Mouse (Mus musculus): Measurements from ENCODE around the gene Armc7. TPM values are rescaled to one million over a fixed set of nuclear protein-coding genes. Genes with fewer than 3 reads are reported as not detected.

Gene Armc7
- polyA plus RNA-seq, 1 experiment: 6.2 TPM

GRCm38 (mm10) chr11:115455619-115456018 lies 19.8 kb upstream of the Armc7 start:
- Histone ChIP-seq H3K36me3 (ENCODE audit: control insufficient read depth, insufficient read depth) (no peaks in the 10 kb centered on the region), H3K27me3 (ENCODE audit: control insufficient read depth, insufficient read depth, insufficient read length) (peaks cover 14% of the 10 kb centered on the region), H3K79me2 (ENCODE audit: control insufficient read depth, insufficient read depth) (no peaks in the 10 kb centered on the region), H3K4me2 (ENCODE audit: low read depth) (no peak overlapping the region), H3K4me3 (no peak overlapping the region), H3ac (ENCODE audit: control insufficient read depth, insufficient read length) (no peak overlapping the region)
- TF ChIP-seq SRF (IDR thresholded peaks at IDR 0.05; ENCODE audit: control insufficient read depth, insufficient read length, low read depth) (no peak), MAX (IDR thresholded peaks at IDR 0.05; ENCODE audit: low read depth) (no peak), CEBPB (IDR thresholded peaks at IDR 0.05; ENCODE audit: insufficient read depth, poor library complexity, severe bottlenecking) (no peak), POLR2A (IDR thresholded peaks at IDR 0.05; ENCODE audit: insufficient read length, low read depth) (no peak), USF1 (IDR thresholded peaks at IDR 0.05; ENCODE audit: low read depth) (no peak), MYOG (IDR thresholded peaks at IDR 0.05; ENCODE audit: control insufficient read depth in 1 of 3, insufficient read depth in 1 of 3, insufficient read length in 2 of 3, low read depth in 2 of 3) (no peak), TCF3 (IDR thresholded peaks at IDR 0.05; ENCODE audit: insufficient read length, low read depth) (no peak), E2F4 (IDR thresholded peaks at IDR 0.05; ENCODE audit: insufficient read depth) (no peak), MYOD1 (IDR thresholded peaks at IDR 0.05; ENCODE audit: control insufficient read depth in 1 of 3, insufficient read length in 2 of 3, low read depth in 2 of 3) (no peak), REST (IDR thresholded peaks at IDR 0.05; ENCODE audit: insufficient read depth, insufficient read length) (no peak), TCF12 (IDR thresholded peaks at IDR 0.05; ENCODE audit: insufficient read depth, poor library complexity, severe bottlenecking) (no peak), POLR2AphosphoS2 (IDR thresholded peaks at IDR 0.05; ENCODE audit: insufficient read length, low read depth) (no peak)

DNA sequence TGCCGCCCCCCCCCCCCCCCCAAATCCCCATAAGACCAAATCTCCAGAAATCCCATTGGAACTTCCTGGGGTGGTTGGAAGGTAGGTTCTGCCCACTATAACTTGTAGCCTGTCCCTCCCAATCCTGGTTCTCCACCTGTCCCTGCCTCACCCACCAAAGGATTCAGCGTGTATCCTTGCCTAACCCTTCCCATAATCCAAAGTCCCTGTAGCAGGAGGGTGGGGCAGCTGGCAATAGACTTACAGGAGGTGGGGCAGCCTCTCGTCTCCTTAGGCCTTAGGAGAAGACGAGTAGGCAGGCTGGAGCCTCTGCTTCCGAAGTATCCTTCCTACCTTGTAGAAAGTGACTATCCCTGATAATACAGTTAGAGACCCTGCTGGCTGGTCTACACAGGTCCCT lies 19.3 kb upstream of the Armc7 start:
- peaks cover 14% of the 10 kb centered on the region for H3K27me3 ChIP-seq (ENCODE audit: control insufficient read depth, insufficient read depth, insufficient read length)
- no peak overlapping the region for H3K4me3 ChIP-seq
- no peaks in the 10 kb centered on the region for H3K79me2 ChIP-seq (ENCODE audit: control insufficient read depth, insufficient read depth)
- H3ac ChIP-seq (ENCODE audit: control insufficient read depth, insufficient read length): no peak overlapping the region
- H3K36me3 ChIP-seq (ENCODE audit: control insufficient read depth, insufficient read depth): no peaks in the 10 kb centered on the region
- TF ChIP-seq E2F4 (IDR thresholded peaks at IDR 0.05; ENCODE audit: insufficient read depth) (no peak), MYOG (IDR thresholded peaks at IDR 0.05; ENCODE audit: control insufficient read depth in 1 of 3, insufficient read depth in 1 of 3, insufficient read length in 2 of 3, low read depth in 2 of 3) (no peak), TCF3 (IDR thresholded peaks at IDR 0.05; ENCODE audit: insufficient read length, low read depth) (no peak), POLR2A (IDR thresholded peaks at IDR 0.05; ENCODE audit: insufficient read length, low read depth) (no peak), CEBPB (IDR thresholded peaks at IDR 0.05; ENCODE audit: insufficient read depth, poor library complexity, severe bottlenecking) (no peak), MYOD1 (IDR thresholded peaks at IDR 0.05; ENCODE audit: control insufficient read depth in 1 of 3, insufficient read length in 2 of 3, low read depth in 2 of 3) (no peak), REST (IDR thresholded peaks at IDR 0.05; ENCODE audit: insufficient read depth, insufficient read length) (no peak), SRF (IDR thresholded peaks at IDR 0.05; ENCODE audit: control insufficient read depth, insufficient read length, low read depth) (no peak), MAX (IDR thresholded peaks at IDR 0.05; ENCODE audit: low read depth) (no peak), POLR2AphosphoS2 (IDR thresholded peaks at IDR 0.05; ENCODE audit: insufficient read length, low read depth) (no peak), USF1 (IDR thresholded peaks at IDR 0.05; ENCODE audit: low read depth) (no peak), TCF12 (IDR thresholded peaks at IDR 0.05; ENCODE audit: insufficient read depth, poor library complexity, severe bottlenecking) (no peak)
- H3K4me2 ChIP-seq (ENCODE audit: low read depth): no peak overlapping the region

- peaks cover 14% of the 10 kb centered on the region for H3K27me3 ChIP-seq (ENCODE audit: control insufficient read depth, insufficient read depth, insufficient read length)
- H3ac ChIP-seq (ENCODE audit: control insufficient read depth, insufficient read length): no peak overlapping the region
- H3K4me3 ChIP-seq: no peak overlapping the region
- H3K4me2 ChIP-seq (ENCODE audit: low read depth): no peak overlapping the region
- TF ChIP-seq POLR2A (IDR thresholded peaks at IDR 0.05; ENCODE audit: insufficient read length, low read depth) (no peak), MAX (IDR thresholded peaks at IDR 0.05; ENCODE audit: low read depth) (no peak), TCF3 (IDR thresholded peaks at IDR 0.05; ENCODE audit: insufficient read length, low read depth) (no peak), USF1 (IDR thresholded peaks at IDR 0.05; ENCODE audit: low read depth) (no peak), E2F4 (IDR thresholded peaks at IDR 0.05; ENCODE audit: insufficient read depth) (no peak), SRF (IDR thresholded peaks at IDR 0.05; ENCODE audit: control insufficient read depth, insufficient read length, low read depth) (no peak), MYOD1 (IDR thresholded peaks at IDR 0.05; ENCODE audit: control insufficient read depth in 1 of 3, insufficient read length in 2 of 3, low read depth in 2 of 3) (no peak), TCF12 (IDR thresholded peaks at IDR 0.05; ENCODE audit: insufficient read depth, poor library complexity, severe bottlenecking) (no peak), POLR2AphosphoS2 (IDR thresholded peaks at IDR 0.05; ENCODE audit: insufficient read length, low read depth) (no peak), CEBPB (IDR thresholded peaks at IDR 0.05; ENCODE audit: insufficient read depth, poor library complexity, severe bottlenecking) (no peak), REST (IDR thresholded peaks at IDR 0.05; ENCODE audit: insufficient read depth, insufficient read length) (no peak), MYOG (IDR thresholded peaks at IDR 0.05; ENCODE audit: control insufficient read depth in 1 of 3, insufficient read depth in 1 of 3, insufficient read length in 2 of 3, low read depth in 2 of 3) (no peak)
- H3K79me2 ChIP-seq (ENCODE audit: control insufficient read depth, insufficient read depth): no peaks in the 10 kb centered on the region
- no peaks in the 10 kb centered on the region for H3K36me3 ChIP-seq (ENCODE audit: control insufficient read depth, insufficient read depth)
These were observed 18.1 kb upstream of the Armc7 start for GRCm38 (mm10) chr11:115457405-115457804.

DNA sequence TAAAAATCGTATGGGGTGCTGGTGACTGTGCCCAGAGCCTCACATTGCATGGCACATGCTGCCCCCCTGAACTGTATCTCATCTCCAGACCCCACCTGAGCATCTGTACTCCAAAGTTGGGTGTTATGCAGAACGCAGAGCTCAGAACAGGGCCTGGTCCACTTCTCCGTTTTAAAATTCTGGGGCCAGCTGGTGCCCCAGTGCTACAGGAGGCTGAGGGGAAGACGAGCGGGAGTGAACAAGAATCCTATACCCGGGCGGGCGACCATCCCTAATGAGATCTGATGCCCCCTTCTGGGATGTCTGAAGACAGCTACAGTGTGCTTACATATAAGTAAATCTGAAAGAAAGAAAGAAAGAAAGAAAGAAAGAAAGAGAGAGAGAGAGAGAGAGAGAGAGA lies 14.5 kb upstream of the Armc7 start:
- Histone ChIP-seq H3K79me2 (ENCODE audit: control insufficient read depth, insufficient read depth) (no peaks in the 10 kb centered on the region), H3K4me2 (ENCODE audit: low read depth) (no peak overlapping the region), H3K4me3 (no peak overlapping the region), H3ac (ENCODE audit: control insufficient read depth, insufficient read length) (no peak overlapping the region), H3K36me3 (ENCODE audit: control insufficient read depth, insufficient read depth) (no peaks in the 10 kb centered on the region), H3K27me3 (ENCODE audit: control insufficient read depth, insufficient read depth, insufficient read length) (peaks cover 19% of the 10 kb centered on the region)
- TF ChIP-seq TCF12 (IDR thresholded peaks at IDR 0.05; ENCODE audit: insufficient read depth, poor library complexity, severe bottlenecking) (no peak), MYOG (IDR thresholded peaks at IDR 0.05; ENCODE audit: control insufficient read depth in 1 of 3, insufficient read depth in 1 of 3, insufficient read length in 2 of 3, low read depth in 2 of 3) (no peak), USF1 (IDR thresholded peaks at IDR 0.05; ENCODE audit: low read depth) (no peak), CEBPB (IDR thresholded peaks at IDR 0.05; ENCODE audit: insufficient read depth, poor library complexity, severe bottlenecking) (no peak), SRF (IDR thresholded peaks at IDR 0.05; ENCODE audit: control insufficient read depth, insufficient read length, low read depth) (no peak), E2F4 (IDR thresholded peaks at IDR 0.05; ENCODE audit: insufficient read depth) (no peak), MAX (IDR thresholded peaks at IDR 0.05; ENCODE audit: low read depth) (no peak), REST (IDR thresholded peaks at IDR 0.05; ENCODE audit: insufficient read depth, insufficient read length) (no peak)

Data from myocyte (in vitro differentiated cells).